Mouse (Mus musculus): ENCODE data around the gene Focad.

DNA sequence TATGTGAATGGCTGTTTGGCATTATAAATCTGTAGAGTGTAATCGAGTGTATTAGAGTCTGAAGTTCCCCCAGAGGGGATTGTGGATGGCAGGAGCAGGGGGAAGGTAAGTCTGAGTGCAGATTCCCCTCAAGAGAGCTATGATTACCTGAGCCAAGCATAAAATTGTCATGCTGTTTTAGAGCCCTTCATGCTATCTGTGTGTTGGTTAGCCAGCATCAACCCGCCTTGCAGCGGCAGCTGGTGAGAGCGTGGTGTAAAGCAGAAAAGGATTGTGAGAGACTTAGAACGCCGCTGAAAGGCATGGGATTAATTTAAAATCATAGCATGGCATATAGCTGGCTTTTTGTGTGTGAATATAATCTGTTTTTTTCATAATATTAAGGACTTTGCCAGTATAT is 63.2 kb downstream of the Focad start:
- TF ChIP-seq CTCF (IDR thresholded peaks at IDR 0.05; ENCODE audit: borderline replicate concordance, insufficient read depth, low read length) (no peak), POLR2A (IDR thresholded peaks at IDR 0.05; ENCODE audit: low read depth, low read length) (no peak)

Data from embryonic fibroblast, embryonic 13.5 days (primary cell).